Mouse (Mus musculus) T-helper 1 cell (primary cell): ENCODE measurements around the gene Pard3b.

Experiments used
- in situ Hi-C: fragments of 300-600 bp; cut with MboI, MseI; formaldehyde crosslinking; loops from one replicate; pipeline ENCODE4 v1.15.1; 2025; ENCODE audit warnings: high pct_unique_total_duplicates

The Pard3b gene

GRCm38 (mm10) chr1:62234039-62234438 lies 595.4 kb downstream of the Pard3b start:
- in situ Hi-C loops, result no loop called here

DNA sequence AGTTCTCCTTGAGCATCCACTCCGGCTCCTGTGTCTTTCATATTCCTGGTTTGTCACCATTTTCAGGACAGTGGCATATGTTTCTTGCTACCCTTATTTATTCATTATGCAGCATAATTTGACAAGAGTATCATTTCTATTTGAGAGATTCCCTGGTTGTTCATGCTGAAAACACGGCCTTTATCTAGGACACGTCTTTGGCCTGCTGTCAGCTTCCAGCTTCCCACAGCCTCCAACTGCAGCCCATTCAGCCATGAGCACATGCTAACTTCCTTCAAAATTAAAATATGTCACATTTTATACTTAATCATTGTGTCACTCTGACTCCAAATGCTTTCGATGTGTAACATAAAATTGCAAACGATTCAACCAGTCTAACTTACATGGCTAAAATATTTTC lies 596.5 kb downstream of the Pard3b start:
- in situ Hi-C loops, result no loop called here

GRCm38 (mm10) chr1:62244191-62244984 lies 605.8 kb downstream of the Pard3b start:
- in situ Hi-C loops, result no loop called here

DNA sequence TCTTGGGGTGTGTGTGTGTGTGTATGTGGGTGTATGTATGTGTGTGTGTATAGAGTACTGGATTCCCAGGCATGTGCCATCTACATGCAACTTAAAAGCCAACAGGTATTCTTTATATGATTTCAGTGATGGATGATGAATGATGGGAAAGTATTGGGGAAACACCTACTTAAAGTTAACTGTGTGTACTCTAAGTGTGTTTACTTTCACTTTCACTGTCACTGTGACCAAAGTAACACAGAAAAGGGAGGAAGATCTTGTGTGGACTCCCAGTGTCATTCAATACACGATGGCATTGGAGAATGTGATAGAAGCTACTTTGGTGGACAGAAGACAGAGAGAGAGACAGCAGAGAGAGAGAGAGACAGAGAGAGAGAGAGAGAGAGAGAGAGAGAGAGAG lies 613.8 kb downstream of the Pard3b start:
- in situ Hi-C loops, result no loop called here

- in situ Hi-C loops, result no loop called here
Observed at GRCm38 (mm10) chr1:62254316-62254715, 615.7 kb downstream of the Pard3b start.

- in situ Hi-C loops, result no loop called here
Observed at GRCm38 (mm10) chr1:62254888-62255287, 616.3 kb downstream of the Pard3b start.

DNA sequence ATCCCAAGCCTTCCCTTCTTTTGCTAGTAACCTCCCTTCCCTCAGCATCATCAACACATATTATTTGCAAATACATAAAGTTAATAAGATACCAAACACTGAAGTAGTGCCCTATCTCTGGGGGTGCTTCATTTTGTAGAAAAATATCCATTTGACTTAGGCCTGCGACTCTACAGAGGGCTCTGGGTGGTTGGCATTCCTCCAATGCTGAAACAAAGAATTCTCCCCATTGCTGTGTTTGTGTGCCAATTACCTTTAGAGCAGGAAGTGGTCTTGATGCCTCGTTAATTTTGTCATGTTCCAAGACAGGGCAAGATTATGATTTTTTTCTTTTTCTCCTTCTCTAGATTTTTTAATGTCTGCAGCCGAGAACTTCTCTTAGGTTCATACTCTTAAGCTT lies 637.8 kb downstream of the Pard3b start:
- in situ Hi-C loops, result no loop called here

- in situ Hi-C loops, result no loop called here
Observed at GRCm38 (mm10) chr1:62278586-62278985, 640.0 kb downstream of the Pard3b start.

GRCm38 (mm10) chr1:62280586-62280985 lies 642.0 kb downstream of the Pard3b start:
- in situ Hi-C loops, result no loop called here

GRCm38 (mm10) chr1:62282835-62283234 lies 644.2 kb downstream of the Pard3b start:
- in situ Hi-C loops, result no loop called here

- in situ Hi-C loops, result no loop called here
Observed at GRCm38 (mm10) chr1:62283624-62284023, 645.0 kb downstream of the Pard3b start.

DNA sequence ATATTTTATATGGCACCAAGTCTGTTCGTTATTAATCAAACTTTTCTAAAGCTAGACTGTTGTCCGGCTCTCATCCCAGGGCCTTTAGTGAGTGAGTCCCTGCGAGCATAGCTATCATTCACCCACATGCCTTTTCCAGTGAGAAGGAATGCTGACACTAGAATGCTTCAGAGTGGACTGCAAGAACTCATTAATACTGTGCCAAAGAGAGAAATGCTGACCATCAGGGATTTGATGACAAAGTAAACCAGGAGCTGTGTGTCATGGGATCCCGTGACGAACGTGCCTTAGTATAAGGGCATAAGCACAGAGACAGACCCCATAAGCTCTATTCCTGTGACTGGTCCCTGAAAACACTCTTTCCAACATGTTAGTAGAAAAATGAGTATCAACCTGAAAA lies 670.8 kb downstream of the Pard3b start:
- in situ Hi-C loops, result loop anchor here (5.0 kb wide), 1 partner anchor 303 kb away; no protein-coding TSS in a partner anchor

- in situ Hi-C loops, result no loop called here
Observed at GRCm38 (mm10) chr1:62325237-62325636, 686.6 kb downstream of the Pard3b start.

DNA sequence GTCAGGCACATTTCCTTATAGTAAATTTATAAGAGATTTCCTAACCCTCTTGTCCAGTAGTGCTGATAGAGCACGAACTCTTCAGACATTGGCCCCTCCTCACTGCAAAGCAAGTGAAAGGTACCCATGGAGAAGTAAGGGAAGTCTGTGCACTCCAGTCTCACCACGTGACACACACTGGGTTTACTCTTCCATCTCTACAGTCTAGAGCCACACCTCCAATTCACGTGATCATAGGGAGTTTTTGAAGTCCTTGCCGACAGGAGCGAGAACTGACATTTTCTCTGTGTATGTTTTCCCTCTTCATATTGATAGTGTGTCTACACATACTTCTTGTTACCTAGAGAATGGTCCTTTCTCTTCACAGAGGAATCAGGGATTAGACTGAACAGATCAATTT lies 689.1 kb downstream of the Pard3b start:
- in situ Hi-C loops, result no loop called here

GRCm38 (mm10) chr1:62328808-62329207 lies 690.2 kb downstream of the Pard3b start:
- in situ Hi-C loops, result no loop called here

GRCm38 (mm10) chr1:62333016-62333415 lies 694.4 kb downstream of the Pard3b start:
- in situ Hi-C loops, result no loop called here

DNA sequence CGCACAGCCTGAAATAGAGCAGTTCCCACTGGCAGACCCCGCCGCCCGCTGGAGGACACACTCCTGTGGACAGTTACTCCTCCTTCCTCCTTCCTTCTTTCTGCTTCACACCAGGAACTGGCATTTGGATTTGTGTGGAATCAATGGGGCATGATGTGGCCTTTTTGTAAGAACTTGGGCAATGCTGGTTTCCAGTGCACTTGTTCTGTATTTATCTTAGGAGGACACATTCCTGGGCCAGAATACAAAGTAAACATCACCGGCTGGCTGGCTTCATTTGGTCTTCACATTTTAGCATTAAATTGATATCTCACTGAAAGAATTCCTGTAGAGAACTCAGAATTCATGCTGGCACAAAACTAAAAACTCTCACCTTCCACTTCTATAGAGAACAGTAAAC lies 695.6 kb downstream of the Pard3b start:
- in situ Hi-C loops, result no loop called here

GRCm38 (mm10) chr1:62340261-62340660 lies 701.6 kb downstream of the Pard3b start:
- in situ Hi-C loops, result no loop called here

DNA sequence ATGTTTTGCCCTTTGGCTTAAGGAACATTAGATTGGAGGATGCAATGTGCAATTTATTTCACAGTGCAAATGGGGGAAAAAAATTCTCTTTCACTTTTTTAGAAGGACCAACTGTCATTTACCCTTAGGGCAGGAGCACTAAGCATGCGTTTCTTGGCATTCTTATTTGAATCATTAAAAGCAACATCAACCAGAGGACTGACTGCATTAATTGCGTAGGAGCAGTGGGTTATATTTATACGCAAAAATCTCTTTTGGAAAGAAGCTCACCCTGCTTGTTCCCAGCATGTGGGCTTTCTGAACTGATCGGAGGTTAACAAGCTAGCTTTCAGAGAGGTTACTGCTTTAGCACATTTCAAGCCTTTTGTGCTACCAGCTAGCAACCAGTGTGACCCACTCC lies 705.7 kb downstream of the Pard3b start:
- in situ Hi-C loops, result no loop called here

DNA sequence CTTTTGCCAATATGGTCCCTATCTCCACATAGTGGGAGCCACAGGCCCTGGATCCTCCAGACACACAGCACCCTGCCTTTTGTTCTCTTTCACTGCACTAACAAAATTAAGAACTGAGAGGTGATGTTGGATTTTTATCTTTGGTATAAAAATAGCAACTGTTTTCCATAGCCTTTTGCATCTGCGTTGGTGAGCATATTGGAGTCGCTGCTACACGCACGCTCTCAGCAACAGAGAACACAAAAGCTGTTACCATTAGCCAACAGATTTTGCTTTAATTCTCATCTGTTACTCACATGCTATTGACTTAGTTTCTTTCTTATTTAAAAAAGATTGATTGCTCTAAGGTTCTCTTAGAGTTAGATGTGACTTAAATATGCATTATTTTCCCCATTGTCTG lies 709.7 kb downstream of the Pard3b start:
- in situ Hi-C loops, result no loop called here

DNA sequence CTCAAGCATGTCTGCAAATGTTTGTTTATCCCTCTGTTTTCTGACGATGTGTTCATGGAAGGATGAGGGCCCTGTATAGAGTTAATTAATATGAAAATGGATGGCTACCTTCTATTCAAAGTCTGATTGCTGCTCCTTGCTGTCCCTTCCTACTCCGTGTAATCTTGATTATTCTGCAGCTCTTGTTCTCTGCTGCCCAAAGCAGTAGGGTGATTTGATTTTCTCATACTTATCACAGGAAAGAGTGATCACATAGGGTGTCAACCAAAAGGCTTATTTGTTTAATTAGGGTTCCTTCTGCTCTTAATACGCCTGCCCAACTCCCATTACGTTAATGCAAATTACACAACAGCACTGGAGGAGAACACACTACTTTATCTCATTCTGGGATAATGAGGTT lies 716.9 kb downstream of the Pard3b start:
- in situ Hi-C loops, result loop anchor here (10.0 kb wide), 1 partner anchor 569 kb away; no protein-coding TSS in a partner anchor

- in situ Hi-C loops, result no loop called here
Observed at GRCm38 (mm10) chr1:62374427-62375050, 735.9 kb downstream of the Pard3b start.

DNA sequence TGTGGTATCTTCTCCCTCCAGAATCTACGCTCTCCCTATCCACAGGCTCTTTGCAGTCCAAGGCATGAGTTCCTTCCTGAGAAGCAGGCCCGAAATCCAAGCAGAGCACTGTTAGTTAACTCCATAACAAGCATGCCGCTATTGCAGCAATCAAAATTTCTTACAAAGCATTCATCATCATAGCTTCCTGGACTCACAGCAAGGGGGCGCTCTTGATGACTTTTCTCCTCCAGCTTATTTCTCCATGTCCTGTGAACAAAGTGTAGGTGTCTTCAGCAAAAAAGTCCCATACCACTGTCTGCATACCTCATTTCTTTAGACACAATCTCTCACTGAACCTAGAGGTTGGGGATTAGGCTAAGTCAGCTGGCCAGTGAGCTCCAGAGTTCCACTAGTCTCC lies 739.7 kb downstream of the Pard3b start:
- in situ Hi-C loops, result no loop called here
